Mouse (Mus musculus) heart, postnatal 0 days (tissue): ENCODE results near the gene Thsd7a.

Experiments used
- CTCF ChIP-seq: IDR thresholded peaks from 2 replicates; pipeline ENCODE4 v1.5.1; 2016; ENCODE audit warnings: antibody characterized with exemption, control low read depth, low read depth
- EP300 ChIP-seq: IDR thresholded peaks from 2 replicates; pipeline ENCODE4 v1.6.1; 2016; ENCODE audit warnings: antibody characterized with exemption, low read depth

DNA sequence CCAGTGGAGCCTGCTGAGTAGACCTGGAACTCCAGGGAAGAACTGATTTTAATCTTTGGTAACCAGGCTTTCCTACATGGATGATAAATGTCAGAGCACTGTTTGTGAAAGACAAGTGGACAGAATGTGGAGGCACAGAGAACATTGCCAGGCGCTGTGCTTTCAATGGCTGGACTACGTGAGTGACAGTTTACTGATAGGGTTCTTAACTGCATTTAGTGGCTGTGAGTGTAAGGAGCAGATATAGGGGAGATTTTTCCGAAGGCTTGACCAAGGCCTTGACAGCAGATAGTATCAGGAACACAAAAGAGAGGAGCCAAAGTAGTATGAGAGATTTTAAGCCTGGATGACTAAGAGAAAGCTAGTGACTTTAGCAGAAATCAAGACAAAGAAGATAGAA lies 295.1 kb downstream of the Thsd7a start:
- no peak for TF ChIP-seq CTCF
- no peak for TF ChIP-seq EP300
